Mouse (Mus musculus) liver, adult 2 months (tissue): Measurements from ENCODE around the gene Vps4a. TPM values are rescaled to one million over a fixed set of nuclear protein-coding genes. Genes with fewer than 3 reads are reported as not detected.
"Not testable (repeated sequence)": the region's sequence is repeated elsewhere in the genome, so short reads cannot be mapped to it uniquely, and the experiment has no call there.

Source experiments
- DNase-seq: peaks from one replicate; pipeline ENCODE4 v3.0.0-alpha.2; 2011; ENCODE audit warnings: low read depth, low spot score; ENCODE audit errors: extremely low read depth
- H3K27ac ChIP-seq: fragments of 200-500 bp; replicated peaks from 2 replicates; pipeline ENCODE4 v1.5.1; 2012; ENCODE audit warnings: low read depth, mild to moderate bottlenecking, control low read depth, inconsistent platforms, low read length; ENCODE audit not compliant: insufficient read depth
- H3K27me3 ChIP-seq: fragments of 200-500 bp; 2 replicates; pipeline ENCODE4 v1.6.1; 2012; ENCODE audit warnings: mild to moderate bottlenecking, moderate library complexity, low read length, inconsistent platforms; ENCODE audit not compliant: control insufficient read depth, insufficient read depth
- H3K36me3 ChIP-seq: fragments of 200-500 bp; 2 replicates; pipeline ENCODE4 v1.6.1; 2012; ENCODE audit warnings: low read length, inconsistent platforms; ENCODE audit not compliant: control insufficient read depth, insufficient read depth
- H3K4me1 ChIP-seq: fragments of 200-500 bp; 2 replicates; pipeline ENCODE4 v1.6.1; 2011; ENCODE audit warnings: low read length; ENCODE audit not compliant: control insufficient read depth, insufficient read depth
- H3K4me3 ChIP-seq: fragments of 200-500 bp; 2 replicates; pipeline ENCODE4 v1.5.1; 2011; ENCODE audit warnings: low read depth, mild to moderate bottlenecking, control low read depth, low read length, moderate library complexity; ENCODE audit not compliant: insufficient read depth
- H3K79me2 ChIP-seq: fragments of 200-500 bp; 2 replicates; pipeline ENCODE4 v1.6.1; 2012; ENCODE audit warnings: inconsistent platforms, mild to moderate bottlenecking, low read length, moderate library complexity; ENCODE audit not compliant: control insufficient read depth, insufficient read depth
- H3K9ac ChIP-seq: fragments of 200-500 bp; 2 replicates; pipeline ENCODE4 v1.6.1; 2012; ENCODE audit warnings: low read depth, mild to moderate bottlenecking, control low read depth, inconsistent platforms, low read length
- CTCF ChIP-seq: fragments of 200-500 bp; IDR thresholded peaks from 2 replicates; pipeline ENCODE4 v1.5.1; 2011; ENCODE audit warnings: low read depth, low read length, control low read depth
- POLR2A ChIP-seq: fragments of 200-500 bp; IDR thresholded peaks from 2 replicates; pipeline ENCODE4 v1.6.1; 2011; ENCODE audit warnings: low read length, control low read depth; ENCODE audit not compliant: insufficient read depth; ENCODE audit errors: extremely low read depth
- WGBS: fragments of 180-500 bp; shearing (Covaris S2); methylation state at CpG from one replicate; pipeline ENCODE4 v1.1.7; 2018; 5-methylcytosine and 5-hydroxymethylcytosine counted together
- polyA plus RNA-seq: library from polyadenylated mRNA; depleted of rRNA; stranded (reverse); fragments of >200 nt; gene quantifications from 2 replicates; pipeline ENCODE4 v1.2.3, GENCODE M21; 2012; rRNA removed
- total RNA-seq: library from RNA; depleted of rRNA; stranded (reverse); fragments of >200 nt; gene quantifications from 2 replicates; pipeline ENCODE4 v1.2.3, GENCODE M21; 2014; rRNA removed

Vps4a gene
- total RNA-seq: 11.2 and 11.5 TPM in 2 replicates
- polyA plus RNA-seq: 9.5 and 9.7 TPM in 2 replicates

GRCm38 (mm10) chr8:107030650-107031576 is at the start of gene Vps4a:
Vps4a (plus strand) TSS chr8:107031222.
- WGBS: 5% methylated on average over 64 of the region's 66 CpGs
- no peaks in the 10 kb centered on the region for H3K36me3 ChIP-seq
- peaks cover 2% of the 10 kb centered on the region for H3K4me1 ChIP-seq
- no peaks in the 10 kb centered on the region for H3K27me3 ChIP-seq
- peak within 1 kb of the TSS; percentile 95 for H3K4me3 ChIP-seq
- H3K79me2 ChIP-seq: peaks cover 19% of the 10 kb centered on the region
- DNase-seq: peak; percentile 77
- TF ChIP-seq CTCF (peak; percentile 86), POLR2A (peak; percentile 56; the same call in 1 of the 2 replicates)
- peak within 1 kb of the TSS; percentile 30; the same call in 1 of the 2 replicates for H3K27ac ChIP-seq
- peak within 1 kb of the TSS; percentile 99 for H3K9ac ChIP-seq

GRCm38 (mm10) chr8:106985404-106985821 is 45.6 kb upstream of the Vps4a start:
- 94% methylated on average over 9 of the region's 9 CpGs for WGBS
- DNase-seq: no peak
- Histone ChIP-seq H3K4me1 (no peaks in the 10 kb centered on the region), H3K9ac (no peak overlapping the region), H3K79me2 (no peaks in the 10 kb centered on the region; the same call in 1 of the 2 replicates), H3K27ac (no peak overlapping the region), H3K4me3 (no peak overlapping the region), H3K36me3 (no peaks in the 10 kb centered on the region), H3K27me3 (no peaks in the 10 kb centered on the region)
- no peak for TF ChIP-seq POLR2A

GRCm38 (mm10) chr8:106985951-106986350 is 45.1 kb upstream of the Vps4a start:
- H3K36me3 ChIP-seq: no peaks in the 10 kb centered on the region
- H3K4me3 ChIP-seq: no peak overlapping the region
- H3K4me1 ChIP-seq: no peaks in the 10 kb centered on the region
- no peak overlapping the region for H3K9ac ChIP-seq
- TF ChIP-seq CTCF (no peak), POLR2A (no peak)
- H3K27ac ChIP-seq: no peak overlapping the region
- no peaks in the 10 kb centered on the region; the same call in 1 of the 2 replicates for H3K79me2 ChIP-seq
- no peaks in the 10 kb centered on the region for H3K27me3 ChIP-seq
- no peak for DNase-seq

- TF ChIP-seq POLR2A: no peak
- no peak overlapping the region for H3K27ac ChIP-seq
- H3K4me1 ChIP-seq: no peaks in the 10 kb centered on the region
- no peaks in the 10 kb centered on the region; the same call in 1 of the 2 replicates for H3K79me2 ChIP-seq
- no peak overlapping the region for H3K4me3 ChIP-seq
- H3K36me3 ChIP-seq: peaks cover 4% of the 10 kb centered on the region; the same call in 1 of the 2 replicates
- DNase-seq: no peak
- H3K27me3 ChIP-seq: no peaks in the 10 kb centered on the region
- no peak overlapping the region for H3K9ac ChIP-seq
Measured at GRCm38 (mm10) chr8:106987557-106987956, 43.5 kb upstream of the Vps4a start.

GRCm38 (mm10) chr8:106991393-106991792 is 39.6 kb upstream of the Vps4a start:
- Histone ChIP-seq H3K79me2 (no peaks in the 10 kb centered on the region), H3K27ac (no peak overlapping the region), H3K4me1 (no peaks in the 10 kb centered on the region), H3K36me3 (peaks cover 7% of the 10 kb centered on the region; the same call in 1 of the 2 replicates), H3K27me3 (no peaks in the 10 kb centered on the region), H3K9ac (no peak overlapping the region), H3K4me3 (no peak overlapping the region)
- 90% methylated on average over 7 of the region's 7 CpGs for WGBS
- no peak for DNase-seq
- no peak for TF ChIP-seq POLR2A
- no peak for TF ChIP-seq CTCF

- H3K4me1 ChIP-seq, H3K9ac ChIP-seq, H3K4me3 ChIP-seq, DNase-seq, H3K36me3 ChIP-seq, H3K79me2 ChIP-seq, H3K27me3 ChIP-seq, H3K27ac ChIP-seq: not testable (repeated sequence)
- 92% methylated on average over 4 of the region's 4 CpGs for WGBS
Measured at GRCm38 (mm10) chr8:106996339-106996738, 34.7 kb upstream of the Vps4a start.
